Mouse (Mus musculus) c-Kit-positive CD71-negative TER-119-negative erythroid progenitor cells, embryonic 14.5 days (primary cell): ENCODE results near the gene Myh14.

Experiments
- DNase-seq: peaks from one replicate; pipeline ENCODE4 v3.0.0-alpha.2; 2013; ENCODE audit warnings: low read depth

Gene Myh14

GRCm38 (mm10) chr7:44669103-44669502 is 1.5 kb downstream of the Myh14 start:
- DNase-seq, result no peak

GRCm38 (mm10) chr7:44667996-44668738 is 2.5 kb downstream of the Myh14 start:
- no peak for DNase-seq

GRCm38 (mm10) chr7:44666462-44666861 is 4.2 kb downstream of the Myh14 start:
- DNase-seq, result no peak

- no peak for DNase-seq
These were observed 5.9 kb downstream of the Myh14 start for GRCm38 (mm10) chr7:44664731-44665130.

- no peak for DNase-seq
These were observed 7.1 kb downstream of the Myh14 start for GRCm38 (mm10) chr7:44663546-44663945.

GRCm38 (mm10) chr7:44662569-44662968 is 8.1 kb downstream of the Myh14 start:
- DNase-seq, result no peak

- DNase-seq, result no peak
These were observed 8.5 kb downstream of the Myh14 start for GRCm38 (mm10) chr7:44662168-44662567.

GRCm38 (mm10) chr7:44661219-44661618 is 9.4 kb downstream of the Myh14 start:
- no peak for DNase-seq

GRCm38 (mm10) chr7:44655504-44655903 is 15.1 kb downstream of the Myh14 start:
- DNase-seq, result peak; percentile 70

GRCm38 (mm10) chr7:44653773-44654172 is 16.9 kb downstream of the Myh14 start:
- DNase-seq, result peak; percentile 36

GRCm38 (mm10) chr7:44651416-44651815 is 19.2 kb downstream of the Myh14 start:
- DNase-seq, result no peak

- DNase-seq, result peak; percentile 49
These were observed 20.7 kb downstream of the Myh14 start for GRCm38 (mm10) chr7:44649990-44650389.

GRCm38 (mm10) chr7:44649094-44649610 is 21.5 kb downstream of the Myh14 start:
- no peak for DNase-seq

GRCm38 (mm10) chr7:44647729-44648128 is 22.9 kb downstream of the Myh14 start:
- DNase-seq, result no peak

GRCm38 (mm10) chr7:44647042-44647724 is 23.5 kb downstream of the Myh14 start:
- DNase-seq, result peak; percentile 53

GRCm38 (mm10) chr7:44645951-44646350 is 24.7 kb downstream of the Myh14 start:
- no peak for DNase-seq

GRCm38 (mm10) chr7:44645256-44645655 is 25.4 kb downstream of the Myh14 start:
- no peak for DNase-seq

GRCm38 (mm10) chr7:44641887-44642286 is 28.8 kb downstream of the Myh14 start:
- peak; percentile 18 for DNase-seq

- DNase-seq, result no peak
These were observed 29.6 kb downstream of the Myh14 start for GRCm38 (mm10) chr7:44640843-44641605.

GRCm38 (mm10) chr7:44638663-44639062 is 32.0 kb downstream of the Myh14 start:
- DNase-seq, result no peak

GRCm38 (mm10) chr7:44636684-44637083 is 34.0 kb downstream of the Myh14 start:
- DNase-seq, result no peak

GRCm38 (mm10) chr7:44633407-44633806 is 37.2 kb downstream of the Myh14 start:
- DNase-seq, result no peak

- DNase-seq, result no peak
These were observed 38.0 kb downstream of the Myh14 start for GRCm38 (mm10) chr7:44632676-44633075.
